Mouse (Mus musculus) c-Kit-negative CD71-positive TER-119-positive erythroid progenitor cells, embryonic 14.5 days (primary cell): ENCODE measurements at regions not wholly inside any gene's neighbourhood (a gene's known extent, or its start where the extent isn't known, plus 50 kb on each side); places are given as distances from the start of the nearest gene placed in this dataset.
"Not testable (repeated sequence)": the region's sequence is repeated elsewhere in the genome, so short reads cannot be mapped to it uniquely, and the experiment has no call there.

ENCODE experiments used
- DNase-seq: peaks from one replicate; pipeline ENCODE4 v3.0.0-alpha.2; 2013; ENCODE audit warnings: low read depth, low spot score

GRCm38 (mm10) chr12:80055894-80056293 is 56.9 kb downstream of the Zfp36l1 start:
- not testable (repeated sequence) for DNase-seq

- no peak for DNase-seq
These were observed 57.4 kb downstream of the Zfp36l1 start for GRCm38 (mm10) chr12:80055394-80055793.

GRCm38 (mm10) chr12:80054655-80055037 is 58.2 kb downstream of the Zfp36l1 start:
- DNase-seq, result no peak

- DNase-seq, result no peak
These were observed 58.7 kb downstream of the Zfp36l1 start for GRCm38 (mm10) chr12:80053902-80054654.

GRCm38 (mm10) chr12:80048215-80048979 is 64.4 kb downstream of the Zfp36l1 start:
- no peak for DNase-seq

- no peak for DNase-seq
These were observed 66.0 kb downstream of the Zfp36l1 start for GRCm38 (mm10) chr12:80046625-80047303.

- no peak for DNase-seq
These were observed 71.1 kb downstream of the Zfp36l1 start for GRCm38 (mm10) chr12:80041510-80042324.

GRCm38 (mm10) chr12:80041012-80041411 is 71.8 kb downstream of the Zfp36l1 start:
- no peak for DNase-seq

GRCm38 (mm10) chr12:80040233-80040632 is 72.6 kb downstream of the Zfp36l1 start:
- DNase-seq, result no peak

GRCm38 (mm10) chr12:80039150-80039549 is 73.7 kb downstream of the Zfp36l1 start:
- no peak for DNase-seq

- DNase-seq, result peak; percentile 8
These were observed 77.1 kb downstream of the Zfp36l1 start for GRCm38 (mm10) chr12:80035500-80036271.

GRCm38 (mm10) chr12:80034963-80035411 is 77.8 kb downstream of the Zfp36l1 start:
- peak; percentile 16 for DNase-seq

- no peak for DNase-seq
These were observed 78.7 kb downstream of the Zfp36l1 start for GRCm38 (mm10) chr12:80034100-80034499.

GRCm38 (mm10) chr12:80032520-80032919 is 80.3 kb downstream of the Zfp36l1 start:
- DNase-seq, result no peak

- no peak for DNase-seq
These were observed 84.5 kb downstream of the Zfp36l1 start for GRCm38 (mm10) chr12:80028301-80028700.

GRCm38 (mm10) chr12:80023107-80024078 is 89.4 kb downstream of the Zfp36l1 start:
- DNase-seq, result no peak

GRCm38 (mm10) chr12:80022181-80023106 is 90.4 kb downstream of the Zfp36l1 start:
- DNase-seq, result no peak

GRCm38 (mm10) chr12:80021030-80021473 is 91.8 kb downstream of the Zfp36l1 start:
- no peak for DNase-seq
